Mouse (Mus musculus) layer of hippocampus, adult 9-11 months (tissue): ENCODE measurements around the gene Olfr691.
"Not testable (repeated sequence)": the region's sequence is repeated elsewhere in the genome, so short reads cannot be mapped to it uniquely, and the experiment has no call there.

ENCODE experiments used
- DNase-seq: peaks from one replicate; pipeline ENCODE4 v3.0.0; 2022

Gene Olfr691

DNA sequence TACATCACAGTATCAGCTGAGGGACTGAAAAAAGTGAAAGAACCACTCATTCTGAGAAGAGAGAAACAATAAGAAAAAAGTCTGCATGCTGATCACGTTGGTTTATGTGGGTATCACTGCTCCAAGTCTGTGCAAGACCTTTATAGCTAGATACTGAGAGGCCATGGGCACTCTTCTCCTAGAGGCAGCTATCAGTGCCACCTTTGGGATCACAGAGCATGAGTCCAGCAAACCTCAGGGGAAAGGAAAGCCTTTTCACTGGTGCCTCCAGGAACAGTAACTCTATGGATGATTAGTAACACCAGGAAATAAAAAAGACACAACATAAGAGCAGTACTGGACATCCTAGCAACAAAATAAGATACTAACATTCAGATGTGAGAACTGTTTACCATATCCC is at the start of gene Olfr691:
Olfr691 (minus strand) TSS at position 101 of the 400 bp plus-strand sequence.
- no peak for DNase-seq

DNA sequence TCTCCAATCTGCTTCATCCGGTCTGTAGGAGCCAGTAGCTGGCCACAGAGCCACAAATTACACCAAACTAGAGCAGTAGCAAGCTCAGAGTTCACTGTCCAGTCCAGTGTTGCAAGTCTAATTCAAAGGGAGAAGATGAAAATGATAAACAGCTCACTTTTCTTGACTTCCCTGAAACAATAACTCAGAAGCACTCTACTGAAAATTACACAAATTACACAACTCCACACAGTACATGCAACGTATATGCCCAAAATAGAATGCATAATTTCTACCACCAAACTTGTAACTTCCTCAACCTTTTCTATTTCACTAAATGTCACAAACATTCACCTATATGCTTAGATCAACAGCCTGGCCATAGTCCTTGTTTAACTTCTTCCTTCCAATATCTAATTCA is 48.2 kb upstream of the Olfr691 start:
- no peak for DNase-seq

DNA sequence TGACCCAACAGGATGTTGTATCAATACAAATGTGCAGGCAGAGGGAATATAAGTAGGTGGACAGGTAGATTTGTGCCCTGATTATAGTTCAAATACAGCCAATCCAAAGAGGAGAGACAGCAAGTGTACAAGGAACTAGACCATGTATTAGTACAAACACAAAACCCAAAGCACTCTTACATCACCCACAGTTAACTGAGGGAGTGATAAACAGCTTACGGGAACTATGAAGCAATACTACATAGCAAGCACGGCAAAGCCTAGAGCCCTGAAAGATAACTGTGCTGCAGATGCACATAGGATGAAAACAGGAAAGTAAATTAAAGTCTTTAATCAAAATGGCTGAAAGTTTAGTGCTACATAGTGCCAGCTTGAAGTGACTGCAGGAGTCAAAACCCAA is 45.6 kb upstream of the Olfr691 start:
- no peak for DNase-seq

DNA sequence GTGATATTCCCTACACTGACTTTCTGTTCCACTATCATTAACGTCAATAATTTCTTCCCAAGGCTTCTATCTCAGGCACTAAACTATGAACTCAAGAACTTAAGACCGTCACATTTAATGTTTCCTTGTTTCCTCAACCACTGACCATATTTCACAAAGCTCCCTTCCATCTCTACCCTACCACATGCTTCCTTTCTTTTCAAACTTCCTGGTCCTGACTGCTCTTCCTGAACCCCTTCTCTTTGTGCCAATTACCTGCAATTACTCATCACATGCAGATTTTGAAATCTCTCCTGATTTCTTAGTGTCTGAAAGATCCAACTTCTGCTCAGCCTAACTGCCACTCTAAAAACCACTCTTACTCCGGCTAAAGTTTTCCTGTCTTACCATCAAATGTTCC is 38.3 kb upstream of the Olfr691 start:
- DNase-seq = no peak

DNA sequence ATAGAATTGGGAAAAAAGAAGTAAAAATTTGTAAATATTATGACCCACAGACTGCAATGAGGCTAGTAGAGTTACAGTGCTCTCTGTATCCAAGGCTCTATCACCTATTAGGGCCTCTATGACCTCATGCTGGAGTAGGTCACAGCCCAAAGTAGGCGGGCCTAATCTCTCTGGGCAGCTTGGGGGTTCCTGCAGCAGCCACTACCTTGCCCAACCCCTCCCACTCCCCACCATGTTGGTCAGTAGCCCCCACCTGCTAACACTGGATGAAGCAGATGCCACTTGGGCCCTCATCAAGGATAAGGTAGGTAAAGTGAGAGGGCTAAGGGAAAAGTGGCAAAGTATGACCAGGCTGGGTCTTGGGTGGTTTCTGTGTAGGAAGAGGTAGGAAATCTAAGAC is 32.8 kb upstream of the Olfr691 start, which contains the start of gene Gm5901:
Gm5901 (plus strand) TSS at position 173 of the 400 bp plus-strand sequence.
- DNase-seq = no peak

DNA sequence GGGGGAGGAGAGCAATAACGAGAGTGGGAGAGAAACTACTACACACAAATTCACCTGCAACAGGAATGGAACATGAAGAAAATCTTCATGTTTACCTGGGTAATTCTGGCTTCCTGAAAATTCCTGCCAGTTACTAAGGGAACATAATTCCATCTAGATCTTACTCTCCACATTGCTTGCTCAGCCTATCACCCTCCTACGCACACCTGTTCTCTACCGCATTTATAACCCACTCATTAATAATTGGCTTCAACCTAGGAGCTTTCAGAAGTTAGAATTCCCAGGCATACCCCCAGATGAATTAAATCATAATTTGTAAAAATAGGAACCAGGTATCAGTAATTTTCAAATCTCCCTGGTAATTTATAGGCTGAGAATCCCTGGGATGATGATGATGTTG is 31.9 kb upstream of the Olfr691 start:
- DNase-seq = peak; percentile 65

DNA sequence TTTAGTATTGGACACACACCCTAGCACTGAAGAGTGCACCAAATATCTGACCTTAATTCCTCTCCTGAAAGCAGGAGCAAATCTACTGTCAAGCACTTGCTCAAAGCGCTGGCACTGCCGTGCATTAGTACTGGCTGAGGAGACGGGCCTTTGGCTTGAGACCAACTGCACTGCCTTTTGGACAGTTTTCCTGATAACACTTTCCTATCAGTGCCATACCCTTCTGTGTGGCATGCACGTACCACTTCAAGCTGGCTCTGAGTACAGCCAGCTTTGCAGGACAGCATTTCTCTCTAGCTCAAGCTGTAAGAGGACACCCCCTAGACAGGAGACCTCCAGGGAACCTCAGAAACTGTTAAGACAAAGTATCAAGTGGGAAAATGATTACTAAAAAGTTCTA is 31.4 kb upstream of the Olfr691 start:
- no peak for DNase-seq

DNA sequence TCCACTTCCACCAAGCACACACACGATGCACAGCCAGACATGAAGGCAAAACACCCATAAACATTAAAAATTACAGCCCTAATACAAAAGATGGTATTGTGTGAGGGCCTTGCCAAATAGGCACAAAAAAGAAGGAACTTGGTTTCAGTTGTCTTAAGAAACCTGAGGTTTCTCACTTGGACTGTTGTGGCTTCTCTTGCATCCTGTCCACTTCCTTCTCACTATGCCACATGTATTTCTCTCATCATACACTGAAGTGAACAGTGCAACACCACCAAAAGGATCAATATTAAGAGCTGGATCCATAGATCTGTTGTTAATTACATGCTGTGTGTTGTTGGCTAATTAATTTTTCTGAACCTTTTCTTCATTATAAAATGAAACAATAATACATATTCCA is 30.8 kb upstream of the Olfr691 start:
- no peak for DNase-seq

DNA sequence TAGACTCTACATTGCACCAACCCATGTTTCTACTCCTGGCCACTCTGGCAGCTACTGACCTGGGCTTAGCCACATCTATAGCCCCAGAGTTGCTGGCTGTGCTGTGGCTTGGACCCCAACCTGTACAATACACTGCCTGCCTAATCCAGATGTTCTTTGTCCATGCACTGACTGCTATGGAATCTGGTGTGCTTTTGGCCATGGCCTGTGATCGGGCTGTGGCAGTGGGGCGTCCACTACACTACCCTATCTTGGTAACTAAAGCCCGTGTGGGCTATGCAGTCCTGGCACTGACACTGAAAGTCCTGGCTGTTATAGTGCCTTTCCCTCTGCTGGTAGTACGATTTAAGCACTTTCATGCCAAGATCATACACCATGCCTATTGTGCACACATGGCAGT is 26.5 kb upstream of the Olfr691 start:
- DNase-seq = no peak

DNA sequence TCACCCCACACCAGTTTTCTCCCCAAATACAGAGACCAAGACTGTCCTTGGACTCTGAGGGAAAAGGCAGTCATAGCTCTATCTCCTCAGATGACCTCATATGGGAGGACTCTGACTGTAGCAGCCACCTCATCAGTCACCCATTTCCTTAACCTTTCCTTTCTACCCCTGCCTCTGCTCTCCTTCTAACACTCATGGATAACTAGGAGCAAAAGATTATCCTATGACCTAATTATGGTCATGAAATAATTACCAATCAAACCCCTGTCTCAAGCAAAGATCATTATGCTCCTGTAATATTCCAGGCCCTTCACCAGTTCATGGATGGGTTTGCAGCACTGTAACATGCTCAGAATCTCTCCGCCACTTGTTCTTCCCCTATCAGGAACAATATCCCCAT is 25.9 kb upstream of the Olfr691 start, which contains the start of gene Olfr692:
Olfr692 (plus strand) TSS at position 301 of the 400 bp plus-strand sequence.
- no peak for DNase-seq

DNA sequence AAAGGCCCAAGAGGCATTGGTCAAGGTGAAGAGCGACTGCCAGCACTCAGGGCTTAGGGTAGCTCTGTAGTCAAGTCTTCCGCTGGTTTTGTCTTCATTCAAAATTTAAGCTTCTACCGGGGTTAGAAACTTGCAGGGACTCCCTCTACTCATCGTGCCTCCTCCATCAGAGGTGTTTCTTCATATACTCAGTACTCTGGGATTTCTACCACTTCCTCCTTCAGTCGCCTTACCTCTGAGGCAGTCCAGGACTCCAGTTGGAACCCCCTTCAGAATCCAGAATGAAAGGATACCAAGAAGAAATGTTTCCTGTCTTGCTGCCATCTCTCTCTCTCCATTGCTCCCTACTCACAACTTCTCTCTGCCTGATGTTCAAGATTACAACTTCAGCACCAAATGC is 25.2 kb upstream of the Olfr691 start:
- no peak for DNase-seq

DNA sequence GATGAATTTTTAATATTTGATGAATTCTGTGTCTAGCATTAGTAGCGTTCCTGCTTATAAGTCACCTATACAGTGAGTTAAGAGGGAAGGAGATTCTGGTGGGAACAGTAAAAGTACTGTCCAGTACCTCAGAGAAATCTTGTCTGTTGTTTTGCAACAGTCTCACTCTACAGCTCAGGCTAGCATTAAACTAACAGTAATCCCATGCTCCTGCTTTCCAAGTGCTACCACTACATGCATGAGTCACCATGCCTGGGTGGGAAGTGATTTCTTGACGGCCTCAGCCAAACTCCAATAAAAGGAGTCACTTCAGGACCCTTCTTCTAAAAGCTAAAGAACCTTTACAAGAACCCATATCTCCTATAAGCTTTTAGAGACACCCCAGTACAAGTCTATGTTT is 19.6 kb upstream of the Olfr691 start:
- no peak for DNase-seq

DNA sequence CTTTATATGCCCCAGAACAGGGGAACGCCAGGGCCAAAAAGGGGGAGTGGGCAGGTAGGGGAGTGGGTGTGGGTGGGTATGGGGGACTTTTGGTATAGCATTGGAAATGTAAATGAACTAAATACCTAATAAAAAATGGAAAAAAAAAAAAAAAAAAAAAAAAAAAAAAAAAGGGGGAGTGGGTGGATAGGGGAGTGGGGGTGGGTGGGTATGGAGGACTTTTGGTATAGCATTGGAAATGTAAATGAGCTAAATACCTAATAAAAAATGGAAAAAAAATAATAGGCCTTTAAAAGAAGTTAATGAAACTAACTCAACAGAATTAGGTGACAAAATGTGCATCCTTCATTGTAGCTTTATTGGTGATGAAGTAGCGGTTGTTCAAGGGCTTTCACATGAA is 14.4 kb upstream of the Olfr691 start:
- not testable (repeated sequence) for DNase-seq

DNA sequence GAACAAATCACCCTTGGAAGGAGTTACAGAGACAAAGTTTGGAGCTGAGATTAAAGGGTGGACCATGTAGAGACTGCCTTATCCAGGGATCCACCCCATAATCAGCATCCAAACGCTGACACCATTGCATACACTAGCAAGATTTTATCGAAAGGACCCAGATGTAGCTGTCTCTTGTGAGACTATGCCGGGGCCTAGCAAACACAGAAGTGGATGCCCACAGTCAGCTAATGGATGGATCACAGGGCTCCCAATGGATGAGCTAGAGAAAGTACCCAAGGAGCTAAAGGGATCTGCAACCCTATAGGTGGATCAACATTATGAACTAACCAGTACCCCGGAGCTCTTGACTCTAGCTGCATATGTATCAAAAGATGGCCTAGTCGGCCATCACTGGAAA is 14.0 kb upstream of the Olfr691 start:
- not testable (repeated sequence) for DNase-seq

DNA sequence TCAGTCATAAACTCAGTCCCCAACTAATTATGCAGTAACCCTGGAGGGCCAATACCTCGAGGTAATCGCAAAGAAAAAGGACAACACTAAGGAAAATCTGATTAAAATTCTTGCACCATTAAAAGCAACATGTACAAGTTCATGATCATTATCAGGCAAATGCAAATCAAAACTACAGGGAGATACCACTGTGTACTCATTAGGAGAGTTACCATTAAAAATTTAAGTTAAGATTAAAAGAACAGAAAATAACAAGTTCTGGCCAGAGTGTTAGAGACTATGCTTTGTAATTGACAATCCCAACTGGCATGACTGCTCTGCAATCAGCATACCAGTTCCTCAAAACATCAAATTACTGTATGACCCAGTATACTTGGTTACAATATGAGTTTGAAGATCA is 682 bp upstream of the Olfr691 start:
- no peak for DNase-seq

DNA sequence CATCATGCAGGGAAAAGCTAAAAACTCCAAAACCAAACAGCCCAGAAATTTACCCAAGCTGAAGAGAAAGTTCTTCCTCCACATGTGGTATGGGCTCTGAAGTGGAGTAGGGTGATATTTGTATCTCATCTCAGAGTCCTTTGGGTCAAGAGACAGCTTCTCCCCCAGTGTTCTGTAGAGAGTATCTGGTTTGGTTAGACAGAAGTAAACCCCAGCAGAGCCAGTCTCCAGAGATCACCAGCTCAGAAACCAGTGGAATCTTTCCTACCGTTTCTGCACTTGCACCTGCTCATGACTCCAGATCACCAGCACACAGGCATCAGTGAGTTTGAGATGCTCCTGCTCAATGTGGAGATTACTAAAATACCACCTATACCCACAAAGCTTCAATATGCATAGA is 8.1 kb downstream of the Olfr691 start, which contains the start of gene Olfr690:
Olfr690 (minus strand) TSS at position 101 of the 400 bp plus-strand sequence.
- DNase-seq = no peak

DNA sequence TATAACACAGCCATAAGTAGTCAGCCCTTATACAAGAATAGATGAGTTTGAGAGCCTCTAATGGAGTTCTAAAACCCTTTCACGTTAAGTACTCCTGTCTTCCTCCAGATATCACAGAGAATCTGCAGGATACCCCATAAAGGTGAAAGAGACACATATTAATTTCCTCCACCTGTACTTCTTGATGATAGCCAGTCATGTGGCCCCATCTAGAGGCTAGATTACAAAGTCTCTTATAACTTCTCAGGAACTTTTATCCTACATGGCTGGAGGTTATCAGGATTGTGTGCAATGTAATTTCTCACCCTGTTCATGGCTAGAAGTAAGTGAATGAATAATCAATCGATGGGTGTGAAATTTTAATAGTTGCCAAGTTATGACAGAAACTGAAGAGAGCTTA is 16.8 kb downstream of the Olfr691 start:
- no peak for DNase-seq

DNA sequence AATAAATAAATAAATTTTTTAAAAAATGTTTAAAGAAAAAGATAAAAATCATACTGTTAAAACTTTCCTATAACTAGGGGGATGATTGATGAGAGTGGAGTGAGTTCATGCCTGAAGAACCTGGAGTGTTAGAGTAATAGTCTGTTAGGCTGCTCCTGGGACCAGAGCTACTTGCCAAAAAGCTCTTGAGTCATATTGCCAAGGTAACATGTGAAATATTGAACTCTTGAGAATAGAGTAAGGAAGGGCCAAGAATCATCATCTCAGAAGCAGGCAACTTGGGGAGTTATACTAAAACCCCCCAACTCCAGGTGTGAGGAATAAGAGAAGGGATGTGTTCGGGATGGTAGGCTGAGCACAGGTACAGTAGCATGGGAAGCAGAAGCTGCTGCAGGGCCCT is 31.2 kb downstream of the Olfr691 start, which contains the start of gene Olfr689:
Olfr689 (plus strand) TSS at position 301 of the 400 bp plus-strand sequence.
- no peak for DNase-seq

DNA sequence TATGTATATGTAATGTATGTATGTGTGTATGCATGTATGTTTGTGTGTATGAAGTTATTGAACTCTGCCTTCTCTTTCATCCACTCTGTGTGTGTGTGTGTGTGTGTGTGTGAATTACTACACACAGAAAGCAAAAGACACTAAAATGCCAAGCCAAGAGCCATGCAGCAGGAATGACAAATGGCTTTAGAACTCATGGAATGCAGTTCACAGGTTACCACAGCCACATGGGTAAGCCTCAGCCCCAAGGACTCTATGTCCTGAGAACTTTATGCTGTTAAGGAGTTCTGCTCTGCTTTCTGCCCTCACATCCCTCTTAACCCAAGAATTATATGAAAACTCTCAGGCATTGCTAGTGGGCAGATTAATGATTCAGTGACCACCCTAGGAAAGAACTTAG is 52.0 kb downstream of the Olfr691 start:
- no peak for DNase-seq

DNA sequence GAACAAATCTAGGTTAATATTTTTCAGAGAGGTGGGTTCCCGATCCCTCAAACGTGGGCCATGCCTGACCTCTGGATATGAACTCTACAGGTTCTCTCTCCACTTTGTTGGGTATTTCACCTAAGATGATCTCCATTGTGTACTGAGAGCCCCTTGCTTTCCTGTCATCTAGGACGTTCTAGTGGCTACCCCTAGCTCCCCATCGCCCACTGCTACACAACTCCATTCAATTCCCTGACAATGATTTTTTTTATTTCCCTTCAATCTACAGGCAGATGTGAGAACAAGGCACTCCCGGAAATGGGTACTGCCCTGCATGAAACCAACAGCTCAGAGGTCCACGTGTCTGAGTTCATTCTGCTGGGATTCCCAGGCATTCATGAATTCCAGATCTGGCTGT is 54.3 kb downstream of the Olfr691 start, which contains the start of gene Olfr688:
Olfr688 (plus strand) TSS at position 301 of the 400 bp plus-strand sequence.
- DNase-seq = no peak
